Mouse (Mus musculus) NIH3T3 (cell line): ENCODE measurements around the gene Dnaic2.

ENCODE experiments used
- DNase-seq: peaks from one replicate; pipeline ENCODE4 v3.0.0-alpha.2; 2012; ENCODE audit warnings: low read depth

Gene Dnaic2

GRCm38 (mm10) chr11:114702311-114702995 lies 24.8 kb upstream of the Dnaic2 start:
- DNase-seq = no peak

GRCm38 (mm10) chr11:114702996-114703361 lies 24.2 kb upstream of the Dnaic2 start:
- no peak for DNase-seq

GRCm38 (mm10) chr11:114704071-114704913 lies 22.9 kb upstream of the Dnaic2 start:
- no peak for DNase-seq

- no peak for DNase-seq
Observed at GRCm38 (mm10) chr11:114706358-114706757, 20.9 kb upstream of the Dnaic2 start.

- DNase-seq = no peak
Observed at GRCm38 (mm10) chr11:114711393-114711792, 15.8 kb upstream of the Dnaic2 start.

GRCm38 (mm10) chr11:114711861-114712260 lies 15.3 kb upstream of the Dnaic2 start:
- DNase-seq = no peak

- no peak for DNase-seq
Observed at GRCm38 (mm10) chr11:114714526-114714925, 12.7 kb upstream of the Dnaic2 start.

GRCm38 (mm10) chr11:114715531-114715930 lies 11.7 kb upstream of the Dnaic2 start:
- no peak for DNase-seq

- DNase-seq = no peak
Observed at GRCm38 (mm10) chr11:114720535-114720934, 6.7 kb upstream of the Dnaic2 start.

GRCm38 (mm10) chr11:114722438-114722837 lies 4.8 kb upstream of the Dnaic2 start:
- DNase-seq = no peak

- peak; percentile 95 for DNase-seq
Observed at GRCm38 (mm10) chr11:114723030-114723429, 4.2 kb upstream of the Dnaic2 start.

GRCm38 (mm10) chr11:114724787-114725590 lies 2.2 kb upstream of the Dnaic2 start:
- DNase-seq = peak; percentile 97

- DNase-seq = no peak
Observed at GRCm38 (mm10) chr11:114727826-114728186, 598 bp downstream of the Dnaic2 start.

GRCm38 (mm10) chr11:114728333-114728732 lies 1.1 kb downstream of the Dnaic2 start:
- DNase-seq = no peak

GRCm38 (mm10) chr11:114729832-114730363 lies 2.7 kb downstream of the Dnaic2 start:
- DNase-seq = no peak

GRCm38 (mm10) chr11:114731711-114732110 lies 4.5 kb downstream of the Dnaic2 start:
- peak; percentile 33 for DNase-seq

- DNase-seq = no peak
Observed at GRCm38 (mm10) chr11:114732890-114733289, 5.7 kb downstream of the Dnaic2 start.

GRCm38 (mm10) chr11:114736111-114736510 lies 8.9 kb downstream of the Dnaic2 start:
- peak; percentile 68 for DNase-seq

- peak; percentile 92 for DNase-seq
Observed at GRCm38 (mm10) chr11:114736913-114737624, 9.9 kb downstream of the Dnaic2 start.

GRCm38 (mm10) chr11:114740598-114740997 lies 13.4 kb downstream of the Dnaic2 start:
- no peak for DNase-seq

GRCm38 (mm10) chr11:114741451-114741850 lies 14.2 kb downstream of the Dnaic2 start:
- no peak for DNase-seq

- peak; percentile 95 for DNase-seq
Observed at GRCm38 (mm10) chr11:114745134-114745533, 17.9 kb downstream of the Dnaic2 start.
